Mouse (Mus musculus): ENCODE measurements around the gene Rims1. TPM values are rescaled to one million over a fixed set of nuclear protein-coding genes. Genes with fewer than 3 reads are reported as not detected.

The Rims1 gene
- polyA plus RNA-seq, 1 experiment from 2014 or later, result 4.6 TPM

DNA sequence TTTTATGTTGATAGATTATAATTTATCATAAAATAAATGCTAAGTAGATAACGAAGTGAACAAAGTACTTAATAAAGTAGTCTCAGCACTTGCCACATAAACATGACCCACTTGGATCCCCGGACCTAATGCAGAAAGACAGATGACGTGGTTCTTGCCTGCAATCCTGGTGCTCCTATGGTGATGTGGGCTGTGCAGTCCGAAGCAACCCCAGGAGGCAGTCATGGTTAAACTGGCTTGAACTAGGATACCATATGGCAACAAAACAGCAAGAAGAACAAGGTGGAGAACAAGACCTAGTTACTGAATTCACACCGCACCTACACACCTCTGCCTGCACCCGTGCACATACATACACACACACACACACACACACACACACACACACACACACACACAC, 173.8 kb downstream of the Rims1 start:
- Histone ChIP-seq H3K27me3 (ENCODE audit: control insufficient read depth, insufficient read depth, low read length) (no peaks in the 10 kb centered on the region), H3K9me3 (ENCODE audit: control insufficient read depth, low read length) (no peaks in the 10 kb centered on the region), H3K36me3 (ENCODE audit: control insufficient read depth, insufficient read depth, low read length) (no peaks in the 10 kb centered on the region), H3K4me2 (replicated peaks; ENCODE audit: low read depth, low read length) (no peak overlapping the region), H3K9ac (ENCODE audit: low read depth, low read length) (no peak overlapping the region), H3K4me1 (replicated peaks; ENCODE audit: control insufficient read depth, insufficient read depth, low read length) (no peaks in the 10 kb centered on the region), H3K27ac (ENCODE audit: low read depth, low read length) (no peak overlapping the region), H3K4me3 (ENCODE audit: low read depth, low read length) (no peak overlapping the region)
- ATAC-seq (ENCODE audit: low FRiP score) (no peak), DNase-seq (ENCODE audit: low spot score) (no peak)
- 79% methylated on average over 6 of the region's 6 CpGs for WGBS

DNA sequence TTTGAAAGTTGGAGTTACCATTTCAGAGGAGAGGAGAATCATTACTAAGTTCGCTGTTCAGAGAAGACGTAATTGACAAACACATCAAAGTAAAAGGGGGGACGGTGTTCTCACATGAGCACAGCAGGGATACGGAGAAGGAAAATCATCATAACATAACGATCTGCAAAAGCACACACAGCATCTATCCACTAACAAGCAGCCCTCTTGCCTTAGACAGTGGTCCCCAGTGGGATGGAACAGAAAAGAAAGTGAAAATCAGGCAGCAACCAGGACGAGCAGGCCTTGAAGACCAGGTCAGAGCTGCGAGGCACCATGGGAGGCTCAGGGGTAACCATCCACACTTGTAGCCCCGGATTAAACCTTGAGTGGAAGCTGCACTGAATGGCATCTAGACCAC, 176.8 kb downstream of the Rims1 start:
- no peak overlapping the region for H3K4me3 ChIP-seq (ENCODE audit: low read depth, low read length)
- H3K9me3 ChIP-seq (ENCODE audit: control insufficient read depth, low read length), result no peaks in the 10 kb centered on the region
- DNase-seq (ENCODE audit: low spot score) (no peak), ATAC-seq (ENCODE audit: low FRiP score) (no peak)
- no peaks in the 10 kb centered on the region for H3K27me3 ChIP-seq (ENCODE audit: control insufficient read depth, insufficient read depth, low read length)
- no peak overlapping the region for H3K4me2 ChIP-seq (replicated peaks; ENCODE audit: low read depth, low read length)
- no peaks in the 10 kb centered on the region for H3K4me1 ChIP-seq (replicated peaks; ENCODE audit: control insufficient read depth, insufficient read depth, low read length)
- WGBS, result 83% methylated on average over 8 of the region's 8 CpGs
- H3K27ac ChIP-seq (ENCODE audit: low read depth, low read length), result no peak overlapping the region
- H3K36me3 ChIP-seq (ENCODE audit: control insufficient read depth, insufficient read depth, low read length), result no peaks in the 10 kb centered on the region
- H3K9ac ChIP-seq (ENCODE audit: low read depth, low read length), result no peak overlapping the region

DNA sequence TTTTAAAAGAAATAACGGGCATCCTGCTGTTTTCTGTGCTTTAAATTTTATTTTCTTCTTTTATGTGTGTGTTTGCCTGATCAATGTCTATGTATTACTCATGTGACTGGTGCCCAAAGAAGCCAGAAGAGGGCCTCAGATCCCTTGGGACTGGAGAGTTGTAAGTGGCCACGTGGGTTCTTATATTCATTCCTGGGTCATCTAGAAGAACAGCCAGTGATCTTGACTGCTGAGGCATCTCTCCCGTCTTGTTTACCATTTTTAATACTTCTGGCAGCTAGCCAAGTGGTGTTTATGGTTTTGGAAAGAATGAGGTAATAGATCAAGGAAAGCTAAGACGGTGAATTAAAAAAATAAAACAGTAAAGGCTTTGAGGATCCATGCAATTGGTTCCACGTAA, 178.8 kb downstream of the Rims1 start:
- Histone ChIP-seq H3K9ac (ENCODE audit: low read depth, low read length) (no peak overlapping the region), H3K4me1 (replicated peaks; ENCODE audit: control insufficient read depth, insufficient read depth, low read length) (no peaks in the 10 kb centered on the region), H3K9me3 (ENCODE audit: control insufficient read depth, low read length) (no peaks in the 10 kb centered on the region), H3K27ac (ENCODE audit: low read depth, low read length) (no peak overlapping the region), H3K36me3 (ENCODE audit: control insufficient read depth, insufficient read depth, low read length) (no peaks in the 10 kb centered on the region), H3K27me3 (ENCODE audit: control insufficient read depth, insufficient read depth, low read length) (no peaks in the 10 kb centered on the region), H3K4me2 (replicated peaks; ENCODE audit: low read depth, low read length) (no peak overlapping the region), H3K4me3 (ENCODE audit: low read depth, low read length) (no peak overlapping the region)
- DNase-seq (ENCODE audit: low spot score), result no peak
- 61% methylated on average over 5 of the region's 5 CpGs for WGBS
- no peak for ATAC-seq (ENCODE audit: low FRiP score)

DNA sequence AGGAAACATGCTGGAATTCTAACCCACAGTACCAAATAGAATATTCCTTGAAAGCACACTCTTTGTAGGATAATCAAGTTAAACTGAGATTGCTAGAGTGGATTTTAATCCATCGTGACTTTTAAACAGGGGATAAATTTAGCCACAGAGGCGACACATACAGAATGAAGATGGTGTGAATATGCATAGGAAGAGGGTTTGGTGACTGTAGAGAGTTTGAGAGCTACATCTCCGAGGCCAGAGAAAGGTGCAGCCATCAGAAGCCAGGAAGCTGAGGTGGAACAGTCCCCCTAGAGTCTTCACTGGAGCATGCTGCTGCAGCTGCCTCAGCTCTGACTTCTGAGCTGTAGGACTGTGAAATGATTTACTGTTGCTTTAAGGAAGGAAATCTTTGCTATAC, 179.5 kb downstream of the Rims1 start:
- DNase-seq (ENCODE audit: low spot score) (no peak), ATAC-seq (ENCODE audit: low FRiP score) (no peak)
- Histone ChIP-seq H3K36me3 (ENCODE audit: control insufficient read depth, insufficient read depth, low read length) (no peaks in the 10 kb centered on the region), H3K9me3 (ENCODE audit: control insufficient read depth, low read length) (no peaks in the 10 kb centered on the region), H3K4me3 (ENCODE audit: low read depth, low read length) (no peak overlapping the region), H3K9ac (ENCODE audit: low read depth, low read length) (no peak overlapping the region), H3K27ac (ENCODE audit: low read depth, low read length) (no peak overlapping the region), H3K4me1 (replicated peaks; ENCODE audit: control insufficient read depth, insufficient read depth, low read length) (no peaks in the 10 kb centered on the region), H3K4me2 (replicated peaks; ENCODE audit: low read depth, low read length) (no peak overlapping the region), H3K27me3 (ENCODE audit: control insufficient read depth, insufficient read depth, low read length) (no peaks in the 10 kb centered on the region)
- WGBS, result 90% methylated on average over 3 of the region's 3 CpGs

DNA sequence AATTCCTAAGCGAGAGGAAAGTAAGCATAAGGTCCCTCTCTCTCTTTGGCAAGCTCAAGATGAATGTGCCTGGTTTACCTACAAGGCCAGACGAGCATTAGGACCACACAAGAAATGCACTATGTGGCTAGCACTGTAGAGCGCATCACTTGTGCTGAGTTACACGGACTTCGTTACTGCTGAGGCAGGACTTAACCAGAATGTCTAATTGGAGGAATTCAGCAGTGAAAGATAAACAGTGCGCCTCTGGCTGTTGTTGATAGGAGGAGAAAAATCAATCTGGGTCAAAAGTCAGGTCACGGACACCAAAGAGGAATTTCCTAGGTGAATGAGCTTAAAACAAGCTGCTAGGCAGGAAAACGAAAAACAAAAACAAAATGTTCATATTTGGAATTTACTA, 185.0 kb downstream of the Rims1 start:
- H3K9ac ChIP-seq (ENCODE audit: low read depth, low read length), result no peak overlapping the region
- ATAC-seq (ENCODE audit: low FRiP score) (no peak), DNase-seq (ENCODE audit: low spot score) (peak; percentile 4)
- no peaks in the 10 kb centered on the region for H3K4me1 ChIP-seq (replicated peaks; ENCODE audit: control insufficient read depth, insufficient read depth, low read length)
- no peak overlapping the region for H3K27ac ChIP-seq (ENCODE audit: low read depth, low read length)
- H3K9me3 ChIP-seq (ENCODE audit: control insufficient read depth, low read length), result no peaks in the 10 kb centered on the region
- H3K27me3 ChIP-seq (ENCODE audit: control insufficient read depth, insufficient read depth, low read length), result no peaks in the 10 kb centered on the region
- H3K36me3 ChIP-seq (ENCODE audit: control insufficient read depth, insufficient read depth, low read length), result no peaks in the 10 kb centered on the region
- H3K4me3 ChIP-seq (ENCODE audit: low read depth, low read length), result no peak overlapping the region
- no peak overlapping the region for H3K4me2 ChIP-seq (replicated peaks; ENCODE audit: low read depth, low read length)
- 65% methylated on average over 8 of the region's 8 CpGs for WGBS

DNA sequence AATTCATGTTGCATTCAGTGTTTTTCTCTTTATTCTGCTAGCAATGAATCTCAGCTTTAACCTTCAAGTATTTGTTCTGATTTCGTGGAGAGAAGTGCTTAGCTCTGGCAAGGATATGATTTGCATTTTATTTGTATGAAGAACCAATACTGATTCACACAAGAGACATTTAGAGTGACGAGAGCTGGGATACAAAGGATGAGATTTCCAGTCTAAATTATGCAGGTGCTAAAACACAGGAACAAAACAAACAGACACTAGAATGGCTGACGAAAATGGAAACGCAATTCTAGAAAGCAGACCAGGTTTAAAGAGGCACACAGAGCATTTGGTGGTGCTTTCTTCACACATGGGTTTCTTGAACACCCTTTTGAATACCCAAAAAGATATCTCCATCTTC, 190.2 kb downstream of the Rims1 start:
- Histone ChIP-seq H3K9me3 (ENCODE audit: control insufficient read depth, low read length) (no peaks in the 10 kb centered on the region), H3K4me3 (ENCODE audit: low read depth, low read length) (no peak overlapping the region), H3K4me2 (replicated peaks; ENCODE audit: low read depth, low read length) (no peak overlapping the region), H3K27ac (ENCODE audit: low read depth, low read length) (no peak overlapping the region), H3K36me3 (ENCODE audit: control insufficient read depth, insufficient read depth, low read length) (no peaks in the 10 kb centered on the region), H3K4me1 (replicated peaks; ENCODE audit: control insufficient read depth, insufficient read depth, low read length) (no peaks in the 10 kb centered on the region), H3K27me3 (ENCODE audit: control insufficient read depth, insufficient read depth, low read length) (no peaks in the 10 kb centered on the region), H3K9ac (ENCODE audit: low read depth, low read length) (no peak overlapping the region)
- ATAC-seq (ENCODE audit: low FRiP score) (no peak), DNase-seq (ENCODE audit: low spot score) (no peak)
- WGBS, result 72% methylated on average over 4 of the region's 4 CpGs

DNA sequence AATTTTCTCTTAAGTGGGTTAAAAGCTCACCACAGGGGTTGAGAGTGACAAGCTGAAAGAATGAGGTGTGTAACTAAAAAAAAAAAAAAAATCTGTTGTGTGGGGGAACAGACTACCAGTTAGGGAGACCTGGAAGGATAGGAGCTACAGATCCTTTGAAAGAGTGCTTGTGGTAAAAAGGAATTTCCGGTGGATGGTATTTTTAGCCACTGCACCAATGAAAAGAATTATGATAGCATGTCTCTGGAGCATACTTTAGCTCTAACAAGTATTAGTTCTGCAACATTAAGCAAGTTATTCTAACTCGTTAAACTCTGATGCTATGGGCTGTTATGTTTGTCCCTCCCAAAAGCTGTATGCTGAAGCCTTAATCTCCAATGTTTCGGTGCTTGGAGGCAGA, 192.2 kb downstream of the Rims1 start:
- Histone ChIP-seq H3K9ac (ENCODE audit: low read depth, low read length) (no peak overlapping the region), H3K4me2 (replicated peaks; ENCODE audit: low read depth, low read length) (no peak overlapping the region), H3K4me3 (ENCODE audit: low read depth, low read length) (no peak overlapping the region), H3K36me3 (ENCODE audit: control insufficient read depth, insufficient read depth, low read length) (no peaks in the 10 kb centered on the region), H3K27me3 (ENCODE audit: control insufficient read depth, insufficient read depth, low read length) (no peaks in the 10 kb centered on the region), H3K9me3 (ENCODE audit: control insufficient read depth, low read length) (no peaks in the 10 kb centered on the region), H3K27ac (ENCODE audit: low read depth, low read length) (no peak overlapping the region), H3K4me1 (replicated peaks; ENCODE audit: control insufficient read depth, insufficient read depth, low read length) (no peaks in the 10 kb centered on the region)
- 88% methylated on average over 3 of the region's 3 CpGs for WGBS
- ATAC-seq (ENCODE audit: low FRiP score), result no peak
- DNase-seq (ENCODE audit: low spot score), result no peak

DNA sequence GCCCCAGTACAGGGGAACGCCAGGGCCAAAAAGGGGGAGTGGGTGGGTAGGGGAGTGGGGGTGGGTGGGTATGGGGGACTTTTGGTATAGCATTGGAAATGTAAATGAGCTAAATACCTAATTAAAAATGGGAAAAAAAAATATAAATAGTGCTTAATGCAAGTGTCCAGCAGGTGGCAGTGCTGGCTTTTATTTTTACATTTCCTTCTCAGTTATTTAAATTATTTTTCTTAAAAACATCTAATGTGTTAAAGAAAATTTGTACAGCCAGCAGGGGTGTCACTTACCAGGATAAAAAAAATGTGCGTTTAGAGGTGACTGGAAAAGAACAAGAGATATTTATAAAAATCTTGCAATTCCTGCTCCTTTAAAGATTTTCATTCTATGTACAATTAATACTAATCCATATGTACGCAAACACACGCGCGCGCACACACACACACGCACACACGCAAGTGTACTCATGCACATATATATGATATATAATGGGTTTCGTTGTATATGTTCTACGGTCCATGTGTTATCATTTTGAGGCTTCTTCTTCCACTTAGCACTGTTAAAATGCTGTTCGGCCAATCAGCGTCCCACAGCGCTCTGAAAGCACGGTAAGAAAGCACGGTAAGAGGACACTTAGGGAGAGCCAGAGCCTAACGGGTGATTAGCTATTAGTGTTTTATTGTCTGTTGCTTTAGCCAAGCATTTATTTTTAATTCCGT, 201.3 kb downstream of the Rims1 start:
- 72% methylated on average over 18 of the region's 18 CpGs for WGBS
- no peaks in the 10 kb centered on the region for H3K4me1 ChIP-seq (replicated peaks; ENCODE audit: control insufficient read depth, insufficient read depth, low read length)
- ATAC-seq (ENCODE audit: low FRiP score) (peak; percentile 27; the same call in 1 of the 2 replicates), DNase-seq (ENCODE audit: low spot score) (peak; percentile 43)
- H3K9ac ChIP-seq (ENCODE audit: low read depth, low read length), result no peak overlapping the region
- no peak overlapping the region for H3K4me2 ChIP-seq (replicated peaks; ENCODE audit: low read depth, low read length)
- H3K4me3 ChIP-seq (ENCODE audit: low read depth, low read length), result no peak overlapping the region
- no peaks in the 10 kb centered on the region for H3K9me3 ChIP-seq (ENCODE audit: control insufficient read depth, low read length)
- no peak overlapping the region for H3K27ac ChIP-seq (ENCODE audit: low read depth, low read length)
- no peaks in the 10 kb centered on the region for H3K36me3 ChIP-seq (ENCODE audit: control insufficient read depth, insufficient read depth, low read length)
- no peaks in the 10 kb centered on the region for H3K27me3 ChIP-seq (ENCODE audit: control insufficient read depth, insufficient read depth, low read length)

DNA sequence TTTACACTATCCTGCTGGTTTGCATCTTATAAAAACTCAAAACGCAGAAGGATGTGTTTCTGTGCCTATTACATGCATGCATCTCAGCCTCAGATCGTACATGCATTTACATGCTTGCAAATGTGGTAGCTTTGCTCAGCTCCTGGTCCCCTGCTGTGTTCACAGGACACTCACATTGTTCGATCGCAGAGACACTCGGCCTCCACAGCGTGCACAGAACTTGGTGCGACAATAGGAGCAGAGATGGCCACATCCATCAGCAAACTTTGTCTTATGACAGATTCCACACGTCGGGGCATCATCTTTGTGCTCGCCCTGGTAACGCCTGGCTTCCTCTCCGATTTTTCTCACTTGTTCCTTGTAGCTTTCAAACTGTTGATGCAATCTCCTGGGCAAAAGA, 209.6 kb downstream of the Rims1 start:
- Histone ChIP-seq H3K36me3 (ENCODE audit: control insufficient read depth, insufficient read depth, low read length) (no peaks in the 10 kb centered on the region), H3K4me1 (replicated peaks; ENCODE audit: control insufficient read depth, insufficient read depth, low read length) (no peaks in the 10 kb centered on the region), H3K4me2 (replicated peaks; ENCODE audit: low read depth, low read length) (no peak overlapping the region), H3K9me3 (ENCODE audit: control insufficient read depth, low read length) (no peaks in the 10 kb centered on the region), H3K27me3 (ENCODE audit: control insufficient read depth, insufficient read depth, low read length) (no peaks in the 10 kb centered on the region), H3K4me3 (ENCODE audit: low read depth, low read length) (no peak overlapping the region), H3K9ac (ENCODE audit: low read depth, low read length) (no peak overlapping the region), H3K27ac (ENCODE audit: low read depth, low read length) (no peak overlapping the region)
- 52% methylated on average over 12 of the region's 12 CpGs for WGBS
- DNase-seq (ENCODE audit: low spot score) (peak; percentile 37), ATAC-seq (ENCODE audit: low FRiP score) (peak; percentile 51; the same call in 1 of the 2 replicates)
